Comparison of ENCODE assay signal across 8 mouse cellular contexts in genomic region chr7:46957831-46958691, GRCm38 (mm10). TPM values are rescaled to one million over a fixed set of nuclear protein-coding genes. Genes with fewer than 3 reads are reported as not detected.
A peak's percentile ranks its signal among the peaks of the same experiment; 100 is the strongest.
DNase-seq lines count a peak whose midpoint lies in the region; ATAC-seq lines count a peak whose summit lies in the region.

Gene Uevld, minus strand, starts transcription at chr7:46958527.

- ATAC-seq in hindbrain, embryonic 16.5 days = peak; percentile 92

- H3K4me1 ChIP-seq in hindbrain, embryonic 16.5 days (ENCODE audit: control insufficient read depth, insufficient read depth, low read depth, low read length) = peaks cover 8% of the 10 kb centered on the region

- peaks cover 26% of the 10 kb centered on the region; the same call in 1 of the 2 replicates for H3K79me2 ChIP-seq in macrophage (ENCODE audit: inconsistent target)

- peak within 1 kb of the TSS; percentile 46 for H3K4me3 ChIP-seq in hindbrain, embryonic 16.5 days (ENCODE audit: low read length)
- H3K4me3 ChIP-seq in macrophage (ENCODE audit: inconsistent target) = peak within 1 kb of the TSS; percentile 95

- no peaks in the 10 kb centered on the region for H3K27me3 ChIP-seq in hindbrain, embryonic 16.5 days (replicated peaks; ENCODE audit: control insufficient read depth, insufficient read depth, low read length)

- no peaks in the 10 kb centered on the region for H3K9me3 ChIP-seq in hindbrain, embryonic 16.5 days (ENCODE audit: control insufficient read depth, low read length)

- no peak within 1 kb of the TSS for H3K27ac ChIP-seq in hindbrain, embryonic 16.5 days (ENCODE audit: low read depth, low read length)
- peak within 1 kb of the TSS; percentile 62 for H3K27ac ChIP-seq in macrophage

- H3K4me2 ChIP-seq in hindbrain, embryonic 16.5 days (ENCODE audit: low read length) = peak within 1 kb of the TSS; percentile 70

- 2% methylated on average over 51 of the region's 51 CpGs for WGBS in hindbrain, embryonic 16.5 days
- under 1% methylated on average over 50 of the region's 51 CpGs for WGBS in macrophage (ENCODE audit: missing documents)

- peaks cover 3% of the 10 kb centered on the region; the same call in 1 of the 2 replicates for H3K36me3 ChIP-seq in hindbrain, embryonic 16.5 days (ENCODE audit: control insufficient read depth, insufficient read depth, low read length)
- H3K36me3 ChIP-seq in macrophage (ENCODE audit: inconsistent target) = peaks cover 12% of the 10 kb centered on the region; the same call in 1 of the 2 replicates

- peak within 1 kb of the TSS; percentile 74 for H3K9ac ChIP-seq in hindbrain, embryonic 16.5 days (ENCODE audit: low read depth, low read length)

- DNase-seq in WW6 (ENCODE audit: low read depth, low spot score) = peak; percentile 94
- DNase-seq in cerebellum, postnatal 4 days (ENCODE audit: low spot score in 2 of 2) = peak; percentile 90 to 92
- peak; percentile 96 for DNase-seq in gastrocnemius, adult 18-20 months (ENCODE audit: low spot score)
- peak; percentile 95 to 96 for DNase-seq in left cerebral cortex, adult 18-20 months (ENCODE audit: low spot score in 2 of 2)
- peak; percentile 95 for DNase-seq in right cerebral cortex, adult 18-20 months
- peak; percentile 81 for DNase-seq in urinary bladder, postnatal 10 days (ENCODE audit: low spot score)

RNA-seq across cellular contexts. Expression of gene Uevld, which starts in this region (rescaled TPM):
- total RNA-seq in gastrocnemius, adult 18-20 months (2021) = 10 to 100 TPM; 10.5 to 11.5 TPM
- 4.7 and 5.0 TPM in 2 replicates for polyA plus RNA-seq in hindbrain, embryonic 16.5 days (2015; fragmentation: Nextera tagmentation; extraction: Ambion mirVana)
- total RNA-seq in left cerebral cortex, adult 18-20 months (2021) = 10 to 100 TPM; 15.7 to 17.2 TPM
- 10 to 100 TPM in 16 of 26 experiments, 1 to 10 TPM in 10; 2.2 to 21.6 (median 12.7) TPM for total RNA-seq in macrophage (2018; cell fraction: chromatin; rRNA removed)
- total RNA-seq in macrophage (2018; cell fraction: cytosol; rRNA removed) = 10 to 100 TPM in 1 of 26 experiments, 1 to 10 TPM in 25; 4.0 to 10.1 (median 6.1) TPM
- 10 to 100 TPM in 10 of 26 experiments, 1 to 10 TPM in 16; 2.9 to 26.9 (median 7.7) TPM for total RNA-seq in macrophage (2018; cell fraction: nucleus; rRNA removed)
- 6.1 to 6.9 TPM (median 6.4 TPM) in 3 replicates for polyA plus RNA-seq in macrophage (2018)
